Mouse (Mus musculus) c-Kit-positive CD71-positive TER-119-negative erythroid progenitor cells, embryonic 14.5 days (primary cell): ENCODE measurements around the gene Arhgap45.

Experiments
- DNase-seq: peaks from one replicate; pipeline ENCODE4 v3.0.0-alpha.2; 2013; ENCODE audit warnings: low read depth

Arhgap45 gene

GRCm38 (mm10) chr10:79987771-79988505 lies 28.5 kb upstream of the Arhgap45 start:
- DNase-seq, result no peak

- no peak for DNase-seq
Measured at GRCm38 (mm10) chr10:79988506-79989271, 27.8 kb upstream of the Arhgap45 start, which contains the start of gene Cnn2. Gene Cnn2 (plus strand): TSS chr10:79988584.

GRCm38 (mm10) chr10:79989272-79989786 lies 27.1 kb upstream of the Arhgap45 start:
- DNase-seq, result no peak

- no peak for DNase-seq
Measured at GRCm38 (mm10) chr10:79989870-79990269, 26.6 kb upstream of the Arhgap45 start.

- no peak for DNase-seq
Measured at GRCm38 (mm10) chr10:79991099-79991498, 25.4 kb upstream of the Arhgap45 start.

DNA sequence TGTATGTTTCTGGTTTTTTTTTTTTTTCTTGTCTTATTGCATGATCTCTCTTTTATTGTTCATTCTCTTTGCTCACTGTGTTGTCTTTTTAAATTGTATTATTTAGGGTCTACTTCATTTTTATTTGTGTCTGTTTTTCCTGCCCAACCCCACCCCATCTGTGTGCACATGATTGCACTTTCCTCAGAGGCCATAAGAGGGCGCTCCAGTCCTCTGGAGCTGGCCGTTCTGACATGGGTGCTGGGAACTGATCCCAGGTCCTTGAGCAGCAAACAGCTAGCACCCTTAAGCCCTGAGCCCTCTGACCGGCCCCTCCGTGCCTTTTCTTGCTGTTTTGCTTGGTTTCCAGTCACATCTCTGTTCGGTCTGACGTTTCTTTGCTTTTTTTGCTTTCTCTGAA lies 24.9 kb upstream of the Arhgap45 start:
- no peak for DNase-seq

- DNase-seq, result no peak
Measured at GRCm38 (mm10) chr10:79994397-79995115, 21.9 kb upstream of the Arhgap45 start.

DNA sequence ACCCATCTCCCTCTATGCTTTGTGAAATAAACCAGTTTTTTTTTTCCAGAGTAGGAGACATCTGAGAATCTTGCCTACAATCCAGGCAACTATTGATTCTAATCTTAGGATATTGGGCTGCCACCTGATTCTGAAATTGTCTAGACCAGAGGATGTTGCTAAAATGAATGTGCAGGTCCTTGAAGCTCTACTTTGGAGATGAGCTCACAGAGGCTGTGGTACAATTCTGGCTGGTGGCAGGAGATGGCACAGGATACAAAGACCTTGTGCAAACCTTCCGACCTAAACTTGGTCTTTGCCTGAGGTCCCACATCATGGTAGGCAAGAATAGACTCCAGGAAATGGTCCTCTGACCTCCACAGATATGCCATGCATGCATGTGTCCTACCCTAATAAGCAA lies 20.8 kb upstream of the Arhgap45 start:
- no peak for DNase-seq

DNA sequence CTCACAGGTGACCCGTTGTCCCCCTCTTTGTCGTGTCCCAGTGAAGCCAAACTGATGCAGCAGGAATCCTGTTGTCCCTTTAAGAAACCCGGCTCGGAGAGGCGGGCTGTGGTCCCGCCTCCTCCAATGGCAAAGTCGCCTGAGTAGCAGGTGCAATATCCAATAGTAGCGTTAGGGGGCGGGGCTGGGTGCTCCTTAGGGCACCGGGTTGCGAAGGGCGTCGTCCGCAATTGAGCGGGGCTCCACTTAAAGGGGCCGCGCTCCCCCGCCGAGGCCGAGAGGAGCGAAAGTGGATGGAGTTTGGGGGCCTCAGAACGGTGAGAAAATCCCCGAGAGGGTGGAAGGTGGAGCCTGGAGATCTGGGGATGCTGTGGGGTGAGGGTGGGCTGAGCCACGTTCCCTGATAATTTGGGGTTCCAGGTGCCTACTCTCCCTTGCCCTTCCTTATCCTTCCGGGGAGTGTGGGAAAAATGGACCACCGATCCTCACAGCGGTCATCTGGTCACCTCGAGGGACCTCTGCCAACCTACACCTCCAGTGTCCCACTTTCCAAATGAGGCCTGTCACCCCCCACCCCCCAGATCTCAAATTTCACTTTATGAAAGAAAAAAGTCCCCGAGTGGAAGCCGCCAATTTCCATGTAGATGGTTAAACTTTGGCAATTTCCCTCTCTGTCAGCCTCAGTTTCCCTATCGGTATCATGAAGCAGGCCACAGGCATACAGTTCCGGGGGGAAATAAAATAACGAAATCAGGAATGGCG lies 20.0 kb upstream of the Arhgap45 start, which contains the start of gene Abca7:
TSS of gene Abca7 (plus strand) at position 223 of the 762 bp plus-strand sequence.
- DNase-seq, result peak; percentile 96

GRCm38 (mm10) chr10:79997034-79997760 lies 19.3 kb upstream of the Arhgap45 start:
- DNase-seq, result peak; percentile 77

DNA sequence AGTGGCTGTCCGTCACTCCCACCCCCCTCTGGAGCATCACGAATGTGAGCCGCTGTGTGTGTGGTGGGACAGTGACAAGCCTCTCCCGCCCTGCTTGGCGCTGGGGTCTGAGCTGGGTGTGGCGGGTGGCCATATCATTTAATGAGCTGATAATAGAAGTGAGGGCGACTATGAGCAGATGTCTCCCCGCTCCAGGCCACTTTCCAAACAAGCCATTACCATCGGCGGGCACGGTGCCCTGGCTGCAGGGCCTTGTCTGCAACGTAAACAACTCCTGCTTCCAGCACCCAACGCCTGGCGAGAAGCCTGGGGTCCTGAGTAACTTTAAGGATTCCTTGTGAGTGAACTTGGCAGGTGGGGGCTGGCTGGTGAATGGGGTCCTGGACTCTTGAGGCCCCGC lies 18.6 kb upstream of the Arhgap45 start:
- DNase-seq, result no peak

DNA sequence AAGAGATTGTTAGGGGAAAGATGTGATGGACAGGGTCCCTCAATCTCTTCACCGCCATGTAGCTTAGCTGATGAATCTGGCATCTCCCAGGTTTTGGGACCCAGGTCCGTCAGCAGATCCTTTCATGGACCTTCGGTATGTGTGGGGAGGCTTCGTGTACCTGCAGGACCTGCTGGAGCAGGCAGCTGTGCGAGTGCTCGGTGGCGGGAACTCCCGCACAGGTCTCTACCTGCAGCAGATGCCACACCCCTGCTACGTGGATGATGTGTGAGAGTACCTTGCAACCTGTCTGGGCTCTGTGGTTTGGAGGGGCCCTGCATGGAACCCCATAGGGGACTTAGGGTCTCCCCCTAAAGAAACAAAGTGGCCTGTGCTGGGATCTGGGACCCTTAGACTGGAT lies 14.5 kb upstream of the Arhgap45 start:
- DNase-seq, result no peak

DNA sequence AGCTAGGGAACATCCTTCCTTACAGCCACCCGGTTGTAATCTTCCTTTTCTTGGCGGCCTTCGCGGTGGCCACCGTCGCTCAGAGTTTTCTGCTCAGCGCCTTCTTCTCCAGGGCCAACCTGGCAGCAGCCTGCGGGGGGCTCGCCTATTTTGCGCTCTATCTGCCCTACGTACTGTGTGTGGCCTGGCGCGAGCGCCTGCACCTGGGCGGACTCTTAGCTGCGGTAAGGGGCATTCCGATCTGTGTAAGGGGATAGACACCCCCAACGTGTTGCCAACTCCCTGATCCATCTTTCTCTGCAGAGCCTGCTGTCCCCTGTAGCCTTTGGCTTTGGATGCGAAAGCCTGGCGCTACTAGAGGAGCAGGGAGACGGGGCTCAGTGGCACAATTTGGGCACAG lies 13.6 kb upstream of the Arhgap45 start:
- DNase-seq, result no peak

DNA sequence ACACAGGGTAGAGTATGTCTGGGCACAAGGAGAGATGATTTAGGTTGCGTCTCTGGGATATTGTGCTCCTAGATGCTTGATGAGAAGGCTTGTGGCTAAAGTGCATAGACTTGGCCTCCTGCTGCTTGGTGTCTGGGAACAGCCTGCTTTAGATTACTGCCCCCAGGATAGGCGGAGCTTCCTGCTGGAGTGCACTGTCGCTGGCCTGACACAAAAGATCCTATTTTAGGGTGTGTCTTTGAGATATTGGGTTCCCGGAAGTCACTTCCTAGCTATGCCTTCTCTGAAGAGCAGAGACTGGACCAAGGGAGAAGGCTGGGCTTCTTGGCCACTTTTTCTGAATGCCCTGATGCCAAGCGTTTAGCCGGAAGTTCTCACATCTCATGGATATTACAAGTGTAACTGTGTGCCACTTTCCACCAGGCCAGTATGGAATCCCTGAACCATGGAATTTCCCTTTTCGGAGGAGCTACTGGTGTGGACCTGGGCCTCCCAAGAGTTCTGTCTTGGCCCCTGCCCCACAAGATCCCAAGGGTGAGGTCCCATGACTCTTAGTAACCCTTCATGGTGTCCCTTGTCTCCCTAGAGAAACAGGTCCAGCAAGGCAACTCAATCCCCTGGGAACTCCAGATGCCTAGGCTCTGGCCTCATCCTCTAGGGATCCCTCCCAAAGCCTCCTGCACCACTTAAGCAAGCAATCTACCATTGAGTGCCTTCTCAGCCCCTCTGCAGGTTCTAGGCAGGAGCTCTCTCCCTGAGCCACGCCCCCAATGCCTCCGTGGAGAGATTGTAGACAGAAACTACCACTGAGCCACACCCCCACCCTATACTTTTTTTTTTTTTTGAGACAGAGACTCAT lies 12.8 kb upstream of the Arhgap45 start:
- DNase-seq, result peak; percentile 67

DNA sequence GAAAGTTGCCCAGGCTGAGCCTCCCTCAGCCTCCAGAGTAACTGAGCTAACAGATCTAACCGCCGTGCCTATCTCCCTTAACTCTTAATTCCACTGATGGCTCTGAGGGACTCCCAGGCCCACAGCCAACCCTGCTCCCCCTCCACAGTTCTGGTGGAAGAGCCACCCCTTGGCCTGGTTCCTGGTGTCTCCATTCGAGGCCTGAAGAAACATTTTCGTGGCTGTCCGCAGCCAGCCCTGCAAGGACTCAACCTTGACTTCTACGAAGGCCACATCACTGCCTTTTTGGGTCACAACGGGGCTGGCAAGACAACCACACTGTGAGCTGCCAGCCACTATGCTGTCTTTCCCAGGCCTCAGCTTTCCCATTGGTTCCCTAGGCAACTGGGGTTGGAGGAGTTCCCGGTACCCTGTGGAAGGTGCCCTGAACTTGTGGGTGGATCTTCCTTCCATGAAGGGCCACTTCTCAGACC lies 12.2 kb upstream of the Arhgap45 start:
- no peak for DNase-seq

- DNase-seq, result no peak
Measured at GRCm38 (mm10) chr10:80011740-80012139, 4.7 kb upstream of the Arhgap45 start.

DNA sequence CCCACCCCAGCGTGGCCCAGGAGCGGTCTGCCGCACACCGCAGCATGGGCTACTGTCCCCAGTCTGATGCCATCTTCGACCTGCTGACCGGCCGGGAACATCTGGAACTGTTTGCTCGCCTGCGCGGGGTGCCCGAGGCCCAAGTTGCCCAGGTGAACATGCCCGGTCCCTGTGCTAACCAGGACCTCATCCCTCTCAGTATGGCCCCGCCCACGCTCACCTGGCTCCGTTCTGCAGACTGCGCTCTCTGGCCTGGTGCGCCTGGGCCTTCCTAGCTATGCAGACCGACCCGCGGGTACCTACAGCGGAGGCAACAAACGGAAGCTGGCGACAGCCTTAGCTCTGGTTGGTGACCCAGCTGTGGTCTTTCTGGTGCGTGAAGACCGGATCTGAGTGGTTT lies 2.8 kb upstream of the Arhgap45 start:
- no peak for DNase-seq

DNA sequence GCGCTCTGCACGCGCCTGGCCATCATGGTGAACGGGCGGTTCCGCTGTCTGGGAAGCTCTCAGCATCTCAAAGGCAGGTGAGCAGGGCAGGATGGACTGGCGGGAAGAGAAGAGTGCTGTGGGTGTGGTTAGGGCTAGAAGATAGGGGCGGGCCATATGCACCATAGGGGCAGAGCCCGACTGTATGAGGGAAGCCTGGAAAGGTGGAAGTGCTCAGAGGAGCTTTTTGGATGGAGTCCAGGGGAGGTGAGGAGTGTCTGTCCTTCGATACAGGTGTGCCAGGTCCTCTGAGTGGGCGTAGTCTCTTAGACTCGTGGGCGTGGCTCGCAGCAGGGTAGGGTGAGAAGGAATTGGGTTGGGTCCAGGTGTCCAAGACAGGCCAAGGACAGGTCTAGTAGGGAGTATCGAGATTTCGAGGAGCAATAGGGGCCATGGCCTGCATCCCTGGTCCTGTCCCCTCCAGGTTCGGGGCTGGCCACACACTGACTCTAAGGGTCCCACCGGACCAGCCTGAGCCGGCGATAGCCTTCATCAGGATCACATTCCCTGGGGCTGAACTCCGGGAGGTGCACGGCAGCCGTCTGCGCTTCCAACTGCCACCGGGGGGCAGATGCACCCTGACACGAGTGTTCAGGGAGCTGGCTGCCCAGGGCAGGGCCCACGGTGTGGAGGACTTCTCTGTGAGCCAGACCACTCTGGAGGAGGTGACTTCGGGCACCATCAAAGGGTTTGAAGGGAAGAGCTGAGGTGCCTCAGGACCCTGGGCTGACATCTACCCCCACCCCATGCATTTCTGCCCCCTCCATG lies 1.8 kb upstream of the Arhgap45 start:
- no peak for DNase-seq

DNA sequence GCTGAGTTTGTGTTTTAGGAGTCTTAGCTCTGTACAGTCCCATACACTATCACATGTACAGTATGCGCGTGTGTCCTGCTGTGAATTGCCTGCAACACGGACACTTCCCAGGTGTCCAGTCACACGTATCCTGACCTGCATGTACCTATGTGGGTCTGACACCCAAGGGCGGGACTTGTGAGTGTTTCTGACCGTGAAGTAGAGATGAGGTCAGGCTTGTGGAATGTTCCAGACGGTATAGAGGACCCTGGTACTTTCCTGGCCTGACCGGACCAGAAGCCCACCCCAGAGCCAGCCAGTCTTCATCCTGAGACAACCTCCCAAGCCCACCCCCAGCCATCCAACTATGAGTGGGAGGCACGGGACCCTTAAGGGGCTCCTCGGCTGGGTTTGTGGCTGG lies 870 bp upstream of the Arhgap45 start:
- DNase-seq, result no peak
